Mouse (Mus musculus) testis, adult 2 months (tissue): ENCODE measurements around the gene Foxa3.

Source experiments
- CTCF ChIP-seq: fragments of 200-500 bp; IDR thresholded peaks from 2 replicates; pipeline ENCODE4 v1.5.1; 2012; ENCODE audit warnings: low read depth, mild to moderate bottlenecking, inconsistent platforms, low read length, moderate library complexity; ENCODE audit not compliant: control insufficient read depth, insufficient read depth, insufficient replicate concordance
- POLR2A ChIP-seq: fragments of 200-500 bp; IDR thresholded peaks from 2 replicates; pipeline ENCODE4 v1.6.1; 2012; ENCODE audit warnings: low read depth, mild to moderate bottlenecking, inconsistent platforms, low read length, moderate library complexity; ENCODE audit not compliant: control insufficient read depth

DNA sequence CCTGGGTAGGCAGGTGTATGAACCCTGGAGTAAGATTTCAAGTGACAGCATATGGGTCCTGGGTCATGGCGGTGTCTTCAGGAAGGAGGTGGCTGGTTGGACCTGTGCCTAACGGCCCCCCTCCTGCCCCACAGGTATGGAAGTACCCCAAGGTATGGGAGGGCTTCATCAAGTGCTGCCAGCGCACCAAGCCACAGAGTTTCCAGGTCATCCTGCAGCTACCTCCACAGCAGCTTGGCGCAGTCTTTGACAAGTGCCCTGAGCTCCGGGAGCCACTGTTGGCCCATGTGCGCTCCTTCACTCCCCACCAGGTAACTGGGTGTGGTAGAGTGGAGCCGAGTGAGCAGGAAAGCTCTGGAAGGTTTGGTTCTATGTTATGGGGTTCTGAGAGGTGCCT, 29.8 kb upstream of the Foxa3 start:
- TF ChIP-seq CTCF (no peak), POLR2A (no peak)
